Mouse (Mus musculus) CH12.LX (cell line): ENCODE data around the gene Tssk2. TPM values are rescaled to one million over a fixed set of nuclear protein-coding genes. Genes with fewer than 3 reads are reported as not detected.

Source experiments
- DNase-seq: peaks from one replicate; pipeline ENCODE4 v3.0.0-alpha.2; 2013; ENCODE audit errors: extremely low read depth
- H3K27ac ChIP-seq: 2 replicates; pipeline ENCODE4 v1.5.1; 2012; ENCODE audit warnings: low read depth, mild to moderate bottlenecking, control low read depth, moderate library complexity; ENCODE audit not compliant: insufficient read depth
- H3K27me3 ChIP-seq: replicated peaks from 2 replicates; pipeline ENCODE3; 2012; ENCODE audit warnings: inconsistent platforms
- H3K36me3 ChIP-seq, 2 experiments: replicated peaks in 1 of 2; 2 replicates each; pipeline versions ENCODE3 to v1.6.1; 2012; ENCODE audit warnings: inconsistent platforms in 1 of 2, low read length in 1 of 2, mild to moderate bottlenecking in 1 of 2, mixed read lengths in 1 of 2, moderate library complexity in 1 of 2; ENCODE audit not compliant: control insufficient read depth in 1 of 2, insufficient read depth in 1 of 2
- H3K4me1 ChIP-seq, 2 experiments: 2 replicates each; pipeline ENCODE4 v1.6.1; 2012; ENCODE audit warnings: inconsistent platforms in 1 of 2, moderate library complexity in 1 of 2; ENCODE audit not compliant: insufficient read depth in 2 of 2, control insufficient read depth in 1 of 2
- H3K4me2 ChIP-seq: 2 replicates; pipeline ENCODE4 v1.6.1; 2012; ENCODE audit warnings: low read depth, mild to moderate bottlenecking, control low read depth; ENCODE audit not compliant: poor library complexity, insufficient read depth, severe bottlenecking
- H3K4me3 ChIP-seq, 3 experiments: fragments of 150-350 bp in 1 of 3; sonication (generic) in 1 of 3; replicated peaks in 1 of 3; 2 replicates each; pipeline versions ENCODE3 to v1.5.1; 2011 to 2012; ENCODE audit warnings: low read depth in 2 of 3, low read length in 2 of 3, mild to moderate bottlenecking in 2 of 3, moderate library complexity in 2 of 3, control low read depth in 1 of 3, improper control_type of control experiment in 1 of 3, inconsistent platforms in 1 of 3, mixed read lengths in 1 of 3; ENCODE audit not compliant: poor library complexity in 1 of 3
- H3K79me2 ChIP-seq: replicated peaks from 2 replicates; pipeline ENCODE4 v1.6.1; 2012; ENCODE audit warnings: mild to moderate bottlenecking, moderate library complexity; ENCODE audit not compliant: control insufficient read depth, poor library complexity, insufficient read depth, severe bottlenecking; ENCODE audit errors: extremely low read depth
- H3K9ac ChIP-seq: 2 replicates; pipeline ENCODE4 v1.6.1; 2012; ENCODE audit warnings: low read depth, mild to moderate bottlenecking, control low read depth, moderate library complexity; ENCODE audit not compliant: insufficient read depth
- H3K9me3 ChIP-seq: replicated peaks from 2 replicates; pipeline ENCODE3; 2012; ENCODE audit warnings: low read length, inconsistent platforms, mixed read lengths
- MYC ChIP-seq: IDR thresholded peaks from 2 replicates; pipeline ENCODE4 v1.6.1; 2011; ENCODE audit warnings: low read depth, mild to moderate bottlenecking, improper control_type of control experiment, low read length
- NELFE ChIP-seq: IDR thresholded peaks from 2 replicates; pipeline ENCODE4 v1.6.1; 2011; ENCODE audit warnings: low read depth, low read length, improper control_type of control experiment
- POLR2A ChIP-seq: IDR thresholded peaks from 2 replicates; pipeline ENCODE4 v1.6.1; 2011; ENCODE audit warnings: low read depth, mild to moderate bottlenecking, improper control_type of control experiment, low read length
- RAD21 ChIP-seq: IDR thresholded peaks from 2 replicates; pipeline ENCODE4 v1.6.1; 2011; ENCODE audit warnings: low read depth, mild to moderate bottlenecking, low read length, improper control_type of control experiment, moderate library complexity
- ZC3H11A ChIP-seq: IDR thresholded peaks from 2 replicates; pipeline ENCODE4 v1.6.1; 2012; ENCODE audit warnings: low read depth, mild to moderate bottlenecking, inconsistent platforms, low read length, improper control_type of control experiment
- dilution Hi-C: fragments of 300-500 bp; cut with MboI; formaldehyde crosslinking; loops from 2 replicates; pipeline ENCODE4 v1.14.3; 2020; ENCODE audit warnings: low sequenced_read_pairs; ENCODE audit not compliant: extremely low pct_unique_long_range_greater_than_20kb, extremely low pct_ligation_motif_present
- in situ Hi-C: fragments of 300-500 bp; cut with MboI; formaldehyde crosslinking; loops from 3 replicates; pipeline ENCODE4 v1.14.3; 2019; ENCODE audit warnings: low sequenced_read_pairs, low pct_ligation_motif_present, low pct_unique_long_range_greater_than_20kb, mixed read lengths
- polyA plus RNA-seq: library from polyadenylated mRNA; unstranded; fragments of >175 nt; gene quantifications from 2 replicates; pipeline ENCODE4 v1.2.1, GENCODE M21; 2012; ENCODE audit warnings: low read depth; ENCODE audit not compliant: insufficient read length
- total RNA-seq, 2 experiments: library from RNA; depleted of rRNA; stranded (reverse); fragments of 300-350 nt in 1 of 2; fragments of >200 nt in 1 of 2; gene quantifications; 2 replicates each; pipeline ENCODE4 v1.2.3; 2012 to 2014

Gene Tssk2
- total and polyA plus RNA-seq, 3 experiments = 0.21 TPM; not detected in 2

- Histone ChIP-seq H3K27me3 (peaks cover 48% of the 10 kb centered on the region), H3K4me1 (peaks cover 0 to 6% of the 10 kb centered on the region in 2 experiments; a peak in 1 of 4 replicates), H3K4me3 (no peak overlapping the region), H3K4me2 (no peak overlapping the region), H3K9ac (no peak overlapping the region), H3K9me3 (peaks cover 5% of the 10 kb centered on the region), H3K27ac (no peak overlapping the region), H3K79me2 (no peaks in the 10 kb centered on the region), H3K36me3 (no peaks in the 10 kb centered on the region)
- DNase-seq = no peak
- dilution Hi-C loops (no loop called here), in situ Hi-C loops (no loop called here)
- TF ChIP-seq ZC3H11A (no peak), POLR2A (no peak), MYC (no peak), RAD21 (no peak), NELFE (no peak)
Measured at GRCm38 (mm10) chr16:17949421-17949877, 51.0 kb downstream of the Tssk2 start.

Other genes with a start within 250 kb of the Tssk2 start
- 40.1 and 42.6 TPM in 2 replicates for gene Med15, start 165.7 kb upstream of the Tssk2 start, total RNA-seq (2012; rRNA removed)
- 17.2 and 20.1 TPM in 2 replicates for gene Med15, start 165.7 kb upstream of the Tssk2 start, total RNA-seq (2014; rRNA removed)
- 65.2 and 78.1 TPM in 2 replicates for gene Med15, start 165.7 kb upstream of the Tssk2 start, polyA plus RNA-seq
- not detected in 2 replicates for gene Klhl22, start 139.0 kb upstream of the Tssk2 start, total RNA-seq (2012; rRNA removed)
- not detected in 2 replicates for gene Klhl22, start 139.0 kb upstream of the Tssk2 start, total RNA-seq (2014; rRNA removed)
- not detected in 2 replicates for gene Klhl22, start 139.0 kb upstream of the Tssk2 start, polyA plus RNA-seq
- gene Scarf2, start 101.4 kb upstream of the Tssk2 start, total RNA-seq (2012; rRNA removed) = not detected in 2 replicates
- gene Scarf2, start 101.4 kb upstream of the Tssk2 start, total RNA-seq (2014; rRNA removed) = not detected in 2 replicates
- gene Scarf2, start 101.4 kb upstream of the Tssk2 start, polyA plus RNA-seq = not detected in 2 replicates
- 0.08 TPM in 1 of 2 replicates, not detected in the other for gene B830017H08Rik, start 65.5 kb upstream of the Tssk2 start, total RNA-seq (2012; rRNA removed)
- not detected in 2 replicates for gene B830017H08Rik, start 65.5 kb upstream of the Tssk2 start, total RNA-seq (2014; rRNA removed)
- not detected in 2 replicates for gene B830017H08Rik, start 65.5 kb upstream of the Tssk2 start, polyA plus RNA-seq
- gene Car15, start 60.3 kb upstream of the Tssk2 start, total RNA-seq (2012; rRNA removed) = 1.6 and 1.9 TPM in 2 replicates
- 1.5 TPM in 2 replicates for gene Car15, start 60.3 kb upstream of the Tssk2 start, total RNA-seq (2014; rRNA removed)
- 2.5 and 3.9 TPM in 2 replicates for gene Car15, start 60.3 kb upstream of the Tssk2 start, polyA plus RNA-seq
- 0.21 and 0.42 TPM in 2 replicates for gene Gm20518, start 7.0 kb upstream of the Tssk2 start, total RNA-seq (2012; rRNA removed)
- gene Gm20518, start 7.0 kb upstream of the Tssk2 start, total RNA-seq (2014; rRNA removed) = 0.16 and 0.18 TPM in 2 replicates
- gene Gm20518, start 7.0 kb upstream of the Tssk2 start, polyA plus RNA-seq = 0.68 and 0.91 TPM in 2 replicates
- 0.04 TPM in 1 of 2 replicates, not detected in the other for gene Tssk1, start 4.4 kb upstream of the Tssk2 start, total RNA-seq (2012; rRNA removed)
- not detected in 2 replicates for gene Tssk1, start 4.4 kb upstream of the Tssk2 start, total RNA-seq (2014; rRNA removed)
- gene Tssk1, start 4.4 kb upstream of the Tssk2 start, polyA plus RNA-seq = 0.15 and 0.16 TPM in 2 replicates
- 48.0 and 52.5 TPM in 2 replicates for gene Dgcr2, start 75 bp upstream of the Tssk2 start, total RNA-seq (2012; rRNA removed)
- 36.9 and 41.5 TPM in 2 replicates for gene Dgcr2, start 75 bp upstream of the Tssk2 start, total RNA-seq (2014; rRNA removed)
- 45.2 and 54.8 TPM in 2 replicates for gene Dgcr2, start 75 bp upstream of the Tssk2 start, polyA plus RNA-seq
- 33.1 and 36.7 TPM in 2 replicates for gene Ess2, start 12.7 kb downstream of the Tssk2 start, total RNA-seq (2012; rRNA removed)
- 31.1 and 31.4 TPM in 2 replicates for gene Ess2, start 12.7 kb downstream of the Tssk2 start, total RNA-seq (2014; rRNA removed)
- gene Ess2, start 12.7 kb downstream of the Tssk2 start, polyA plus RNA-seq = 37.0 and 38.7 TPM in 2 replicates
- not detected in 2 replicates for gene Gsc2, start 16.4 kb downstream of the Tssk2 start, total RNA-seq (2012; rRNA removed)
- not detected in 2 replicates for gene Gsc2, start 16.4 kb downstream of the Tssk2 start, total RNA-seq (2014; rRNA removed)
- not detected in 2 replicates for gene Gsc2, start 16.4 kb downstream of the Tssk2 start, polyA plus RNA-seq
- 106 and 141 TPM in 2 replicates for gene Slc25a1, start 29.6 kb downstream of the Tssk2 start, total RNA-seq (2012; rRNA removed)
- gene Slc25a1, start 29.6 kb downstream of the Tssk2 start, total RNA-seq (2014; rRNA removed) = 96.5 and 113 TPM in 2 replicates
- gene Slc25a1, start 29.6 kb downstream of the Tssk2 start, polyA plus RNA-seq = 122 and 134 TPM in 2 replicates
- not detected in 2 replicates for gene Vpreb2, start 81.8 kb downstream of the Tssk2 start, total RNA-seq (2012; rRNA removed)
- gene Vpreb2, start 81.8 kb downstream of the Tssk2 start, total RNA-seq (2014; rRNA removed) = not detected in 2 replicates
- gene Vpreb2, start 81.8 kb downstream of the Tssk2 start, polyA plus RNA-seq = 0.54 TPM in 1 of 2 replicates, not detected in the other
- gene Dgcr6, start 154.2 kb downstream of the Tssk2 start, total RNA-seq (2012; rRNA removed) = 38.5 and 41.5 TPM in 2 replicates
- 13.0 and 14.6 TPM in 2 replicates for gene Dgcr6, start 154.2 kb downstream of the Tssk2 start, total RNA-seq (2014; rRNA removed)
- gene Dgcr6, start 154.2 kb downstream of the Tssk2 start, polyA plus RNA-seq = 32.4 and 40.3 TPM in 2 replicates
- 13.0 and 17.0 TPM in 2 replicates for gene Prodh, start 191.6 kb downstream of the Tssk2 start, total RNA-seq (2012; rRNA removed)
- 1.3 and 2.1 TPM in 2 replicates for gene Prodh, start 191.6 kb downstream of the Tssk2 start, total RNA-seq (2014; rRNA removed)
- 1.4 and 1.7 TPM in 2 replicates for gene Prodh, start 191.6 kb downstream of the Tssk2 start, polyA plus RNA-seq
- gene Rtn4r, start 229.0 kb downstream of the Tssk2 start, total RNA-seq (2012; rRNA removed) = not detected in 2 replicates
- not detected in 2 replicates for gene Rtn4r, start 229.0 kb downstream of the Tssk2 start, total RNA-seq (2014; rRNA removed)
- gene Rtn4r, start 229.0 kb downstream of the Tssk2 start, polyA plus RNA-seq = not detected in 2 replicates